In the genomic region with DNA sequence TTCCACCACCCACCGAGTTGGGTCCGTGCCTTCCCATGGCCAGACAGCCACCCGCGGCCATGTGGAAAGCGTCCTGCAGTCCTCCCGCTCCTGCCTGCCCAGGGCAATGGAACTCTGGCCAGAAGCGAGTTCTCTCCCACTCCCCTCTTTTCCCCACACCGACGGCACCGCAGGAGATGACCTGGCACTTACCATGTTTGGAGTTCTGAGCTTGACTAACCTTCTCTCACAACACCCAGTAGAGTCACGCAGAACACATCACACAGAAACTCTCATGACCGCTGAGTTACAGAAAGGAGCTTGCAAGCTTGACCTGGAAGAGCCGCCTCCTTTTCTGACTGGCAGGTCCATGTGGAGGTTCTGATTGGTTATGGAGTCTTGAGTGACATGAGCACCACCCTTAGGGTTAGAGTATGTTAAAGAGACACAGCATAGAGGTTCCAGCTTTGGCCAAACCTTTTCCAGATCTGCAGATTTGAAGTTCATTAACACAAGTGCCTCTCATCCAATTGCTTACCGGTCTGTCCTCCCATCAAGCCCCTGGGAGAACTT, we compare ENCODE assay signal across 8 mouse cellular contexts. TPM values are rescaled to one million over a fixed set of nuclear protein-coding genes. Genes with fewer than 3 reads are reported as not detected.
DNase-seq lines count a peak whose midpoint lies in the region; ATAC-seq and TF ChIP-seq lines count a peak whose summit lies in the region.
"Not testable (repeated sequence)": the region's sequence is repeated elsewhere in the genome, so short reads cannot be mapped to it uniquely, and the experiment has no call there.

A gene (minus strand): TSS at position 311 of the 552 bp plus-strand sequence.

- H3K27ac ChIP-seq in CH12.LX (ENCODE audit: insufficient read depth, low read depth); cerebellum, adult 2 months (ENCODE audit: insufficient read depth, low read length); forebrain, postnatal 0 days (ENCODE audit: low read depth, low read length); lung, embryonic 16.5 days (ENCODE audit: low read length); neural tube, embryonic 13.5 days (replicated peaks): not testable (repeated sequence)

- not testable (repeated sequence) for H3K27me3 ChIP-seq in CH12.LX (replicated peaks); cerebellum, adult 2 months (ENCODE audit: control insufficient read depth, insufficient read depth, low read length); forebrain, postnatal 0 days (ENCODE audit: insufficient read depth, low read length); lung, embryonic 16.5 days (ENCODE audit: control insufficient read depth, insufficient read depth, low read depth, low read length); neural tube, embryonic 13.5 days

- in situ Hi-C loops in CH12.LX (cut with MboI; ENCODE audit: low pct_ligation_motif_present, low pct_unique_long_range_greater_than_20kb, low sequenced_read_pairs) = not testable (repeated sequence)

- peak within 1 kb of the TSS in 2 of 3 experiments; percentile 45 to 73 for H3K4me3 ChIP-seq in CH12.LX (replicated peaks in 1 of 3; ENCODE audit: low read depth in 2 of 3, low read length in 2 of 3, poor library complexity in 1 of 3)
- peak within 1 kb of the TSS; percentile 52 for H3K4me3 ChIP-seq in cerebellum, adult 2 months (replicated peaks; ENCODE audit: insufficient read depth, low read depth, low read length)
- H3K4me3 ChIP-seq in forebrain, postnatal 0 days (ENCODE audit: low read depth, low read length) = peak within 1 kb of the TSS; percentile 31
- H3K4me3 ChIP-seq in lung, embryonic 16.5 days (ENCODE audit: low read length) = peak within 1 kb of the TSS; percentile 50
- peak within 1 kb of the TSS; percentile 43 for H3K4me3 ChIP-seq in neural tube, embryonic 13.5 days

- dilution Hi-C loops in CH12.LX (cut with MboI; ENCODE audit: extremely low pct_ligation_motif_present, extremely low pct_unique_long_range_greater_than_20kb, low sequenced_read_pairs) = not testable (repeated sequence)

- not testable (repeated sequence) for H3K4me1 ChIP-seq in CH12.LX (ENCODE audit: control insufficient read depth in 1 of 2, insufficient read depth in 2 of 2); cerebellum, adult 2 months (ENCODE audit: control insufficient read depth, insufficient read depth, low read length); forebrain, postnatal 0 days (ENCODE audit: insufficient read depth); lung, embryonic 16.5 days (replicated peaks; ENCODE audit: control insufficient read depth, insufficient read depth, low read length); neural tube, embryonic 13.5 days (replicated peaks)

- 0% methylated on average over 12 of the region's 14 CpGs for WGBS in cerebellum, adult 2 months
- WGBS in forebrain, postnatal 0 days = 0% methylated on average over 2 of the region's 14 CpGs
- 8% methylated on average over 2 of the region's 14 CpGs for WGBS in lung, embryonic 16.5 days
- 0% methylated on average over 4 of the region's 14 CpGs for WGBS in neural tube, embryonic 13.5 days

- not testable (repeated sequence) for DNase-seq in CH12.LX (ENCODE audit: extremely low read depth); forebrain, postnatal 0 days; heart, postnatal 14 days
- peak; percentile 32 to 39 for DNase-seq in cerebellum, adult 2 months
- peak; percentile 70 for DNase-seq in kidney, adult 9 months
- peak in 1 of 2 experiments; percentile 34 for DNase-seq in left cerebral cortex, postnatal 25 days (ENCODE audit: low spot score in 2 of 2)

- ATAC-seq in forebrain, postnatal 0 days; lung, embryonic 16.5 days (ENCODE audit: low read depth); neural tube, embryonic 13.5 days (ENCODE audit: low read depth): not testable (repeated sequence)

- intact Hi-C loops in heart, postnatal 14 days (cut with DNase I); left cerebral cortex, postnatal 25 days (cut with DNase I): not testable (repeated sequence)

- not testable (repeated sequence) for TF ChIP-seq CTCF in CH12.LX (conservative IDR thresholded peaks at IDR 0.05 in 1 of 2, IDR thresholded peaks at IDR 0.05 in 1 of 2; ENCODE audit: low read depth in 2 of 2, low read length in 2 of 2); cerebellum, adult 2 months (IDR thresholded peaks at IDR 0.05; ENCODE audit: borderline replicate concordance, insufficient read depth, low read depth, low read length); forebrain, postnatal 0 days (IDR thresholded peaks at IDR 0.05; ENCODE audit: low read depth)

- TF ChIP-seq RAD21 in CH12.LX (IDR thresholded peaks at IDR 0.05; ENCODE audit: low read depth, low read length) = not testable (repeated sequence)

- H3K9ac ChIP-seq in CH12.LX (ENCODE audit: insufficient read depth, low read depth) = peak within 1 kb of the TSS; percentile 53; the same call in 1 of the 2 replicates
- not testable (repeated sequence) for H3K9ac ChIP-seq in forebrain, postnatal 0 days
- peak within 1 kb of the TSS; percentile 59 for H3K9ac ChIP-seq in lung, embryonic 16.5 days (ENCODE audit: low read length)
- peak within 1 kb of the TSS; percentile 63 for H3K9ac ChIP-seq in neural tube, embryonic 13.5 days

- not testable (repeated sequence) for H3K9me3 ChIP-seq in CH12.LX (replicated peaks; ENCODE audit: low read length); forebrain, postnatal 0 days (ENCODE audit: low read length); lung, embryonic 16.5 days (ENCODE audit: control insufficient read depth, low read length); neural tube, embryonic 13.5 days

- not testable (repeated sequence) for TF ChIP-seq POLR2A in CH12.LX (IDR thresholded peaks at IDR 0.05; ENCODE audit: low read depth, low read length); cerebellum, adult 2 months (IDR thresholded peaks at IDR 0.05; ENCODE audit: borderline replicate concordance, insufficient read depth, low read length)

- not testable (repeated sequence) for TF ChIP-seq EP300 in CH12.LX (IDR thresholded peaks at IDR 0.05; ENCODE audit: low read length)

- H3K36me3 ChIP-seq in CH12.LX (replicated peaks in 1 of 2; ENCODE audit: control insufficient read depth in 1 of 2, insufficient read depth in 1 of 2, low read length in 1 of 2); forebrain, postnatal 0 days (ENCODE audit: insufficient read depth); lung, embryonic 16.5 days (ENCODE audit: control insufficient read depth, insufficient read depth, low read length); neural tube, embryonic 13.5 days: not testable (repeated sequence)

- H3K79me2 ChIP-seq in CH12.LX (replicated peaks; ENCODE audit: control insufficient read depth, extremely low read depth, insufficient read depth, poor library complexity, severe bottlenecking) = not testable (repeated sequence)

- peak within 1 kb of the TSS; percentile 56; the same call in 1 of the 2 replicates for H3K4me2 ChIP-seq in CH12.LX (ENCODE audit: insufficient read depth, low read depth, poor library complexity, severe bottlenecking)
- H3K4me2 ChIP-seq in forebrain, postnatal 0 days (ENCODE audit: low read depth) = peak within 1 kb of the TSS; percentile 47
- H3K4me2 ChIP-seq in lung, embryonic 16.5 days (ENCODE audit: low read depth, low read length) = peak within 1 kb of the TSS; percentile 47
- H3K4me2 ChIP-seq in neural tube, embryonic 13.5 days = peak within 1 kb of the TSS; percentile 54

RNA-seq across cellular contexts. Expression of the gene that starts here (rescaled TPM):
- 5.5 and 5.6 TPM in 2 replicates for total RNA-seq in CH12.LX (2012; rRNA removed)
- total RNA-seq in CH12.LX (2014; rRNA removed) = 14.0 and 17.7 TPM in 2 replicates
- 3.2 and 4.0 TPM in 2 replicates for polyA plus RNA-seq in CH12.LX (2012; ENCODE audit: insufficient read length, low read depth)
- polyA plus RNA-seq in cerebellum, adult 2 months (2012; rRNA removed) = 17.1 and 19.5 TPM in 2 replicates
- total RNA-seq in forebrain, postnatal 0 days (2014; rRNA removed) = 12.6 and 16.0 TPM in 2 replicates
- 10.9 and 13.1 TPM in 2 replicates for polyA plus RNA-seq in forebrain, postnatal 0 days (2015; fragmentation: Nextera tagmentation; extraction: Ambion mirVana)
- total RNA-seq in heart, postnatal 14 days (2021) = 10 to 100 TPM; 10.8 to 12.4 TPM
- 10 to 100 TPM; 22.6 to 23.7 TPM for total RNA-seq in left cerebral cortex, postnatal 25 days (2021)
- 20.5 and 20.6 TPM in 2 replicates for polyA plus RNA-seq in lung, embryonic 16.5 days (2015; fragmentation: Nextera tagmentation; extraction: Ambion mirVana)
- polyA plus RNA-seq in neural tube, embryonic 13.5 days (2015; fragmentation: Nextera tagmentation; extraction: Ambion mirVana) = 13.5 and 14.2 TPM in 2 replicates
